Mouse (Mus musculus) CD4-positive, CD25-positive, alpha-beta regulatory T cell, adult 2 months (primary cell): Measurements from ENCODE around the gene Trim9.

Source experiments
- DNase-seq: peaks from one replicate; pipeline ENCODE4 v3.0.0-alpha.2; 2012; ENCODE audit warnings: low read depth, low spot score

Gene Trim9

GRCm38 (mm10) chr12:70214281-70214680 is 133.1 kb downstream of the Trim9 start:
- no peak for DNase-seq

- DNase-seq, result no peak
These were observed 133.8 kb downstream of the Trim9 start for GRCm38 (mm10) chr12:70213601-70214000.

- no peak for DNase-seq
These were observed 134.9 kb downstream of the Trim9 start for GRCm38 (mm10) chr12:70212501-70212900.

- no peak for DNase-seq
These were observed 139.2 kb downstream of the Trim9 start for GRCm38 (mm10) chr12:70208214-70208613.

GRCm38 (mm10) chr12:70204433-70204832 is 143.0 kb downstream of the Trim9 start:
- DNase-seq, result no peak

GRCm38 (mm10) chr12:70201926-70202529 is 145.4 kb downstream of the Trim9 start:
- peak; percentile 21 for DNase-seq

GRCm38 (mm10) chr12:70196341-70196740 is 151.1 kb downstream of the Trim9 start:
- DNase-seq, result no peak

- DNase-seq, result no peak
These were observed 152.0 kb downstream of the Trim9 start for GRCm38 (mm10) chr12:70195426-70195825.
